Mouse (Mus musculus): ENCODE measurements around the gene Cdr1.

DNA sequence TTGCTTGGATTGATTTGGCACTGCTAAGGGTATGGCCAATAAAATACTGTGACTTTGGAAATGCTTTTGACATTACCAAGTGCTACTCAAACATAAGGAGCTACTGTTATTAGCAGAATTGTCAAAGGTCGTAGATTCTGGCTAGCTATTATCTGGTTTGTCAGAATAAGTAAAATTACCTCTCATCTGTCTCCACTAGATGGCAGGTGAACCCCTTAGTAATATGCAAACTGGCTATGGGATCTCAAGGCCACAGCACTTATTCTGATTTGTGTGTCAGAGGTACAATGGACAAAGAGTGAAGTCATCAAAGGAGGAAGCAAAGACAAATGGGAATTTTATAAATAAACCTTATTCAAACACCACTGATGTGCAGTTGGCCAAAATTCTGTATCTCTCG lies 24.1 kb downstream of the Cdr1 start:
- no peak for TF ChIP-seq POLR2A (IDR thresholded peaks at IDR 0.05; ENCODE audit: low read depth, low read length)
- TF ChIP-seq CTCF (IDR thresholded peaks at IDR 0.05; ENCODE audit: extremely low read depth, insufficient read depth, insufficient read length, insufficient replicate concordance): no peak
